Mouse (Mus musculus): Measurements from ENCODE around the gene Rln3. TPM values are rescaled to one million over a fixed set of nuclear protein-coding genes. Genes with fewer than 3 reads are reported as not detected.
"Not testable (repeated sequence)": the region's sequence is repeated elsewhere in the genome, so short reads cannot be mapped to it uniquely, and the experiment has no call there.

Gene Rln3
- total RNA-seq, 2 experiments from 2014 or later: not detected

DNA sequence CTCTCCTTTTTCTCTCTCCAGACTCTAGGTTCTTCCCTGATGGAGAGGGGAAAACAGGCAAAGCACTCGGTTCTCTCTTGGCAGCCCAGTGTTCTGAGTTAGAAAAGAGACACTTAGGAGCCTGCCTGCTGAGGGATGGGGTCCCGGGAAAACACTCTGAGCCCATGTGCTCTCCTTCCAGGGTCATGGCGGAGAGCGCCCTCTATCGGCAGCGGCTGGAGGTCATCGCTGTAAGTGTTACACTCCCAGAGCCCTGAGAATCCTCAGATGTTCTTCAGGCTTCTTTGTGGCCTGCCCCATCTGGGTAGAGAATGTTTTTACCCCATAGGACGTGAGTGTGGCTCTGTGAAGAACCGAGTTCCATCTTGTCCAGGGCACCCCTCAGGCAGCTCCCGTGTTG is 20.6 kb downstream of the Rln3 start:
- ATAC-seq (replicated peaks; ENCODE audit: poor library complexity, severe bottlenecking): 0 out of 2 replicates have a peak, but pooled peaks have one; percentile 32

DNA sequence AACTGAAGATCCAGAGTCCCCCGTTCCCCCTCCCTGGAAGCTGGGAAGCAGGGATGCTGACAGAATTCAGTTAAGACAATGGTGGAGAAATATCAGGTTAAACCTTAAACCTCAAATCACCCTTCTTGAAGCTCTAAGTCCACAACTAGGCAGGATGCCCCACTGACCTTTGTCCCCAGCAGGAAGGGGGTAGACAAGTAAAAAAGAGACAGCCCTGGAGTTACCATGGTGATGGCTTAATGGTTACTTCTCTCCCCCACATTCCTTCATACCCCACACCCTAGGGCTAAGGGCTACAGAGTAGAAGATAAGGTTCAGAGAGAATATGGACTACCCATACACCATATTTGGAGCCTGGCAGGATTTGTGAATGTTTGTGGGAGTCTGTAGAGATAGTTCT is 21.2 kb downstream of the Rln3 start:
- no peak for ATAC-seq (replicated peaks; ENCODE audit: poor library complexity, severe bottlenecking)

DNA sequence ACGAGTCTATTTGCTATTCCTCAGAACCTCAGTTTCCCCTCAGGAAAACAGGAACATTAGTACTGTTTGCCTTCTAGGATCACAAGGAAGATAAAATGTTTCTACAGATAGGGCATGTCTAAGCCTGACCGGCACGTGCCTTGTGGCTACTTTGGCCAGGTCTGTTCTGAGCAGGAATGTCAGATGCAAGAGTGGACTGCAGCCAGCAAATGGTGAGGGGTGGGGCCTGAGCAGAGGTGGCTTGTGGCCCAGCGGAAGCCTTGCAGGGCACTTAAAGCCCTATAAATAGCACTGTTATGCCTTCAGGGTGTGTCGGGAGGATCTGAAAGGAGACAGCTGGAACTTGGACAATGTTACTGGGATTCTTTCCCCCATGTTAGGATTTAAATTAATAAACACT is 21.7 kb downstream of the Rln3 start:
- ATAC-seq (replicated peaks; ENCODE audit: poor library complexity, severe bottlenecking): no peak

DNA sequence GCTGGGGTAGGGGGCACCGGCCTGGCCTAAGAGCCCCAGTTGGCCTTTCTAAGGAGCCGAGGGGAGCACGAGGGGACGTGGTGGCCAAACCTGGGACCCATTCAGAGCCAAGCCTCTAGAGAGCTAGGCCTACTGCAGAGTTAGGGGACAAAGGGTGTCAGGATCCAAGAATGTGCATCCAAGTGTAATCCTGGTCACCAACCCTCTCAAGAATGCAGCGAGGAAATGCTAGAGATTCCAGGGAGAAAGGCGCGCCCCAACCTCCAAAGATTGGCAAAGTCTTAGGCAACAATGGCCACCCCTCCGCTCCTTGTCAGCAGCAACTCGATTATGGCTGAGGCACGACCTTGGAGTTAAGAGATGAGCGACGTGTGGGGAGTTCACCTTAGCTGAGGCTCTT is 23.2 kb downstream of the Rln3 start:
- ATAC-seq (replicated peaks; ENCODE audit: poor library complexity, severe bottlenecking): no peak

DNA sequence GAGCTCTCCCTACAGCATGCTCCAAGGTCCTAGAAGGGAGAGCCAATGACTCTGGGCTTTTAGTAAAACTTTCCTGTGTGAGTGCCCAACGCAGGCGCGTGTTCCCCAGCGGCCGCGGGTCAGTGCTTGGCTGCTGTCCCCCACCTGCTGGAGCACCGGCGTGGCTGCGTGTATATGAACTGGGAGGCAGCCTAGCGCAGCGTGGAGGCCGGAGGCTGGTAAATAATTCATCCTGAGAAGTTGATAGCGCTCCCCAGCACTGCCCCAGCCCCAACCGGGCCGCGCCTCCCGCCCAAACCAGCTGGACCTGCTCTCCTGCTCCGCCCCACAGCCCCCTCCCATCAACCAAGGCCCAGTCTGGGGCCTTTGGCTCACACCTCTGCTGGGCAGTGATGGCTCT is 23.7 kb downstream of the Rln3 start, which contains the start of gene Palm3:
Gene Palm3 (plus strand): TSS at position 376 of the 400 bp plus-strand sequence.
- no peak for ATAC-seq (replicated peaks; ENCODE audit: poor library complexity, severe bottlenecking)

DNA sequence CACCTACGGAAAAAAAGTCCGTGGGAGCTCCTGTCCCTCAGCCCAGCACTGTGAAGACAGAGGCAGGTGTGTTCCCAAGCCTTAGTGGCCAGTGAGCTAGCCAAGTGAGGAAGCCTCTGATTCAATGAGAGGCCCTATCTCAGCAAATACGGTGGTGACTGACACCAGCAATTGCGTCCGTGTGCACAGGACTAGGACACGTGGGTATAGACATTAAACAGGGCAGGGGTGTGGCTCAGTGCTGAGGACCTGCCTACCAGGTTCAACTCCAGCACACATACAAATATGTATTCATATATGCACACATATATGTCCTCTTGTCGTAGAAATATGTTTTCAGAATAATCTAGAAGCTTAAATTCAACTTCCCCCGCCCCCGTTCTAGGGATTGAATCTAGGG is 25.1 kb downstream of the Rln3 start:
- ATAC-seq (replicated peaks; ENCODE audit: poor library complexity, severe bottlenecking): no peak

DNA sequence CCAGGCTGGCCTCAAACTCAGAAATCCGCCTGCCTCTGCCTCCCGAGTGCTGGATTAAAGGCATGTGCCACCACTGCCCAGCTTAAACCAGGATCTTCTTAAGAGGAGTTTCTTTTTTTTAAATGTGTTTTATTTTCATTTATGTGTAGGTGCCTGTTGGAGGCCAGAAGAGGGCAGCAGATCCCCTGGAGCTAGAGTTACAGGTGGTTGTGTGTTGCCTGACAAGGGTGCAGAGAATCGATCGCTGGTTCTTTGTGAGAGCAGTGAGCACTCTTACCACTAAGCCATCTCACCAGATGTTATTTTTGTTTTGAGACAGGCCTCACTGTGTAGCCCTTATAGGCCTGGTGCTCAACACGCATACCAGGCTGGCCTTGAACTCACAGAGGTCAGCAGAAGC is 29.0 kb downstream of the Rln3 start:
- ATAC-seq (replicated peaks; ENCODE audit: poor library complexity, severe bottlenecking): no peak

DNA sequence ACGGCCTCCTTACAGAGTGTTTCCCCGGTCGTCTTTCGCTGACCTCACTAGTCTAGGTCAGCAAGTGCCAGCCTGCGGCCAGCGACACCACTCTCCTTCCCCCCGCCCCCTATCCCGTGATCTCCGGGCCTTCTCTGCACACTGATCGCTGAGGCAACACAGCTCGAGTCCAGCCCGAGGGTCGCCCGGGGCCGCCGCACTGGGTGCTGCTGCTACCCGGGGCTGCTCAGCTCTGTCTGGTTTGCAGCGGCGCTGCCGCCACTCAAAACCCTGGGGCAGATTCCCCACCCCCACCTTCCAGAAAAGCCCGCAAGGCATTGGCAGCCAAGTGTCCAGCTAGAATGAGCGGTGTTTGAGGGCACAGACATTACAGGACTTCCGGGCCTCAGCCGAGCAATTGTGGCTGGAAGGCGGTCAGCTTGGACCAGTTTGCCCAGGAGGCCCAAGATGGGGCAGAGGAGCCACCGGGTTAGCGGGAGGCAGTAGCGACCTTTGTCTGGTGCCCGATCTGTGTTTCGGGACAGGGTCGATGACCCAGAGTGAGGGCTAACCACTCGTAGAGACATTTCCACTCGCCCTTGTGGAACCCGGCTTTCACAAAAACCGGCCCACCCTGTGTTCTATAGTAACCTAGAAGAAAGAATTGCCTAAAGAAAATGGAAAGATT is 32.2 kb downstream of the Rln3 start:
- ATAC-seq (replicated peaks; ENCODE audit: poor library complexity, severe bottlenecking): peak; percentile 34

DNA sequence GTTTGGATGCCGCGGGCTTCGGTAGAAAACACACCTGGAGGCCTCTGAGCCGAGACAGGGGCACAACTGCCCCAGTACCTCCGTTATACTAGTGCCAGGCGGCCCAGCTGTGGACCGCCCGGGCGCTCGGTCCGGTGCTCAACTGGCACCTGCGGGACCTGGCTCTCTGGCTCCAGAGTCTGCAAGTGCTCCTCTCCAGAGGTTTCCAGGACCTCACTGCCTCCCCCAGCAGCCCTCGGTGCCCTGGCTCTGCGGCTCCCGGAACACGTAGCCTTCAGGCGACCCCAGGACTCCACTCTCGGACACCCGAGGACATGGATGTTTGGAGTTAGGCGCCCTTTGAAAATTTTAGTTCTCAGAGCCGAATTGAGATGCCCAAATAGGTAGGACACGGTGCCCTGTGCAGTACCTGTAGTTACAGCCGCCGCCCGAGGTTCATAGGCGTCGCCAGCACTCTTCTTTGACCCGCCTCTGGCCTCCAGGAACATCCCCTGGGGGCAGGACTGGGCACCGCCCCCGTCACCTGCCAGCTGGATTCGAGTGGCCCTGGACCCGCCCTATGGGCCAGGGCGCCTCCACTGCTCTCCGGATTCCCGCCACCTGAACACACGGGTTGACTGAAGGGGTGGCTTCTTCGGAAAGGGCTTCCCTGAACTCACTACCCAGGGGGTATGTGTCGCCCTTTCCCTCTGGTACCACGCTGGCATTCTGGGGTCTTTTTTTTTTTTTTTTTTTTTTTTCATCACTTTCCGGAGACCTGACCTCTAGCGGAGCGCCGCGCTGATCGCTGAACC is 32.9 kb downstream of the Rln3 start, which contains the start of gene 2210011C24Rik:
Gene 2210011C24Rik (minus strand): TSS at position 467 of the 794 bp plus-strand sequence.
- ATAC-seq (replicated peaks; ENCODE audit: poor library complexity, severe bottlenecking): peak; percentile 31

DNA sequence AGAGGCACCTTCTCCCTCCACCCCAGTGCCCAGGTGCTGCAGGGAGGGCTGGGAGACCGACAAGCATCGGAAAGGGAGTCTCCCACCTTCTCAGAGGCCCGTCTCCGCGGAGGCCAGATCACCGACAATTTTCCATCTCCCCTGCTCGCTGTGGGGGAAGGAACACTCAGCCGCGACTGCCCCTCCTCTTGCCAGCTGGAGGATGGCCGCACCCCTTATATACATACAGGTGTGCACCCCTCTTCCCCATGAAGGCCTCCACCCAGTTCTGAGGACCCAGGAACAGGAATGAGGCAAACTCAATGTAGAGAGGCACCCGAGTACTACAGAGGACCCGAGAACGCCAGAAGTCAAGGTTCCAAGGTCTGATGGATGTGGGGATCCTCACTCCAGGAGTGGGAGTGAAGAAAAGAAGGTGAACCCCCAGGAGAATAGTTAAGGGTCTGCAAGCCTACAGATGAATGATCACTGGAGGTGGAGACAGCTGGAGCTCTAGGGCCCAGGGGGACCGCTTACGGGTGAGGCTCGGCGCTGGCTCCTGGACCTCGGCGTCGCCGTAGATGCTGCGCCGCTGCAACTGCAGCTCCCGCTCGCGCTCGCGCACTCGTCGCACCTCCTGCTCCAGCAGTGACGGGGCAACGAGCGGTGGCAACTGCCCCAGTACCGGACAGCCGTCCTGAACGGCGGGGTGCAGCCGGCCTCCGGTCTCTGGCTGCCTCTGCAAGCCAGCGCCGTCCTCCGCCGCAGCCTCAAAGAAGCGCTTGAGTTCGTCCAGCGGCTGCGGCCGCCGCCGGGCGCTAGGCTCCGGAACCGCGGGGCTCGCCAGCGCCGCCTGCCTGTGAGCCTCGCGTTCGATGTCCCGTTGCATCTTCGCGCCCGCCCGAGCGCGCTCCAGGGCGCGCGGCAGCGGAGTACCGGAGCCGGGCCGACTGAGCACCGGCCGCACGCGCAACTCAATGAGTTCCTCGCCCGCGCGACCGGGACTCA is 33.9 kb downstream of the Rln3 start:
- ATAC-seq (replicated peaks; ENCODE audit: poor library complexity, severe bottlenecking): peak; percentile 57

DNA sequence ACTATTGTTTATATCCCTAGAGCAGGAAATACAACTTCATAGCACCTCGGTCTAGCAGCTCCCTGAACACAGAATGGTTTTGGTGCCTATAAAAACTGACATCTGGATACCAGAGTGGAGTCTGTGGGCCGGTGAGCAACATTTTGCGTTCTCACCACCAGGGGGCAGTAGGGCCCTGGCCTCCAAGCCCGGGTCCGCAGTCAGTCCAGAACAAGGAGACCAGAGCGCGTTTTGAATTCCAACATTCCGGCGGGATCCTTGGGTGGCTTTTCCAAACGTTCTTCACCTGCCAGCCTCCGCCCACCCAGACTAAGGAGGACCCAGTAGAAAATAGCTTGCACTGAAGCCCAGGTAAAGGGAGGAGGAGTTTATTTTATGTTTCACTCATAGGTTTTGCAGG is 34.9 kb downstream of the Rln3 start:
- peak; percentile 61 for ATAC-seq (replicated peaks; ENCODE audit: poor library complexity, severe bottlenecking)

DNA sequence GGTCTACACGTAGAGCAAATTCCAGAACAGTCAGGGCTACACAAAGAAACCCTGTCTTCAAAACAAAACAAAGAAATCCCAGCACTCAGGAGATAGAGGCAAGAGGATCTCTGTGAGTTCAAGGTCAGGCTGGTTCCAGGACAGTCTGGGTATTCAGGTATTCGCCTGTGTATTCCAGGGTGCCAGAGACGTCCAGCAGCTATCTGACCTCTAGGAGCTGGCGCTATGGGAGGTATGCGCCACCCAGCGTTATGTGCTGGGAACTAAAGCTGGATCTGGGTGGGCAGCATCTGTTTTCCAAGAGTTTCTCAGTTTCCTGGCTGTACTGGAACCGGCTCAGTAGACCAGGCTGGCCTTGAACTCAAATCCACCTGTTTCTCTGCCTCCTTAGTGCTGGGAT is 36.4 kb downstream of the Rln3 start:
- no peak for ATAC-seq (replicated peaks; ENCODE audit: poor library complexity, severe bottlenecking)

DNA sequence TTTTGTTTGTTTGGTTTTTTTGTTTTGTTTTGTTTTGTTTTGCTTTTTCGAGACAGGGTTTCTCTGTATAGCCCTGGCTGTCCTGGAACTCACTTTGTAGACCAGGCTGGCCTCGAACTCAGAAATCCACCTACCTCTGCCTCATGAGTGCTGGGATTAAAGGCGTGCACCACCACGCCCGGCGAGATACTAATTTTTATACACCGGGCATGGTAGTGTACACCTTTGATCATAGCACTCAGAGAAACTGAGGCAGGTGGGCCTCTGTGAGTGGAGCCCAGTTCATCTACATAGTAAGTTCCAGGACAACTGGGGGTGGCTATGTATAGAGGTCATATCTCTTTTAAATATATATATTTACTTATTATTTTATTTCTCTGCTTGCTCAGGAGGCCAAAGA is 39.3 kb downstream of the Rln3 start:
- ATAC-seq (replicated peaks; ENCODE audit: poor library complexity, severe bottlenecking): not testable (repeated sequence)

DNA sequence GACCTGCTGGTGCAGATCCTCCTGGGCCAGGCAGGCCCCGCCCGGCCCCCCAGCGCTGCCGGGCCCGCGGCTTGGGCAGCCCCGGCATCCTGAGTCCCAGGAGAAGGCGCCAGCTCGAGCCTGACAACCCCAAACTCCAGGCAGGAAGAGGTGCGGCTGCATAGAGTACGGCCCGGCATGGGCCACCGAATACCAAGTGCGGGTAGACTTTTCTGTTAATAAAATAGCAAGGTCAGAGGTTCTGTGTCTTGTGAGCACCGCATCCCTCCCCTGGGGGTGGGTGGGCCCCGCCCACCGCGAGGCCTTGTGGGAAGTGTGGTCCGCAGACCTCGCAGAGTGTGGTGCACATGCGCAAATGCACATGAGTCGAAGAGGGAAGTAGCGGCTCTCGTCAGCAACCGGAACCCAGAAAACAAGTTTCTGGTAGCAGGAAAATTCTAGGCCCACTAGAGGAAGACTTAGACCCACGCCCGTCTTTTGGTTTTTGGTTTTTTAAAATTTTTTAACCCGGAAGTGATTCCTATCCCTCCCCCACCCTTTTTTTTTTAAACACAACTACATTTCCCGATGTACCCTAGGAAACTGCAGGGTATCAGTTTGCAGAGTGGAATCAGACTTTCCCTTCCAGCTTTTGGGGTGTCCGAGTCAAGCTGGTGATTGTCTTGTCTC is 40.1 kb downstream of the Rln3 start:
- ATAC-seq (replicated peaks; ENCODE audit: poor library complexity, severe bottlenecking): peak; percentile 99

DNA sequence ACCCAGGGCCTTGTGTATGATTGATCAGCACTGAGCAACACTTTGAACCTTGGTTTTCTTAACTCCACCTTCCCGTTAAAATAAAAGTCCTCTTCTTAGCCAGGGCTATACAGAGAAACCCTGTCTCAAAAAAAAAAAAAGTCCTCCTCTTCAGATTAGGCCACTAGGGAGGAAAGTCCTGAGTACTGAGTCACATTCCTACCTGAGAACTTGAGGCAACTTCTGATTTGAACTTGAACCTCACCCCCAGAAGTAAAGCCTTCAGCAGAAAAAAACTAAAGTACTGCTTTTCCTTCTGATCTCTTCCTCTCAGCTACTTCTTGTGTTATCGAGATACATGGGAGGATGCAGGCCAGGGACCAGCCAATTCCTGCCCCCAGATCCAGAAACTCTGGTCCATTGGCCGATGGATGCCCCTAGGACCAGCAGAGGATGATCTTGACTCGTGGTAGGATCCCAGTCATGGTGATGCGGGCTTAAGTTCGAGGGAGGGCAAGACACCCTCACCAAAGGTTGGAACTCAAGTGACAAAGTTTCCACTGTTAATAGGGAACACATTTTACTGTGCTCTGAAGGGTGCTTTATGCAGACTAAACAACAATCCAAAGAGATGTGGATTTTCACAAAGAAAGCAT is 41.1 kb downstream of the Rln3 start:
- ATAC-seq (replicated peaks; ENCODE audit: poor library complexity, severe bottlenecking): no peak

DNA sequence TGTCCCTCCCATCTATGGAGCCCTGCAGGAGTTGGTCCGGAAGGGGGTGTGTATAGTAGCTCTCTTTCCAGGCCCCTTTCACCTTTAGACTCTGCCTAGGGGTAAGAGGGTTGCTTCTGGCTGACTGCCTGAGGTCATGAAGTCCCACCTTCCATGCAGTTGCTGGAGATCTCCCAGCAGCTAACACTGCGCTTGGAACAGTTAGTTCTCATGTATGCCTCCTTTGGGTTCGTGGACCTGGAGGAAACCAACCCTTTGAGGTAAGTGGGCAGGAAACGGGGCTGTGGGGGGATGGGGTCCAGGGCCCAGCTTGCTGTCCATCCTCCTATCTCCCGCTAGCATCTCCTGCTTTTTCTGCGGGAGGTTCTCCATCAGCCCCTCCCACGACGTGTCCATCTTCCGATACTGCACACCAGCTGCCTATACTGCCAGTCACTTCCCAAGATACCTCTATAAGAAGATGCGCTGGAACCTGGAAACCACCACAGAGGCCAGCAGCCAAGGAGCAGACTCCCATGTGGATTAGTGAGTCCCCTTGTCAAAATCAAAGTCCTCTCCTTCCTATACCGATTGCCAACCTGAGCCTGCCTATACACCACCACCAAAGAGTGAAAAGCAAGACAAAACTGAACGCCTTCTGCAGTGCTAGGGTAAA is 41.7 kb downstream of the Rln3 start:
- ATAC-seq (replicated peaks; ENCODE audit: poor library complexity, severe bottlenecking): no peak

DNA sequence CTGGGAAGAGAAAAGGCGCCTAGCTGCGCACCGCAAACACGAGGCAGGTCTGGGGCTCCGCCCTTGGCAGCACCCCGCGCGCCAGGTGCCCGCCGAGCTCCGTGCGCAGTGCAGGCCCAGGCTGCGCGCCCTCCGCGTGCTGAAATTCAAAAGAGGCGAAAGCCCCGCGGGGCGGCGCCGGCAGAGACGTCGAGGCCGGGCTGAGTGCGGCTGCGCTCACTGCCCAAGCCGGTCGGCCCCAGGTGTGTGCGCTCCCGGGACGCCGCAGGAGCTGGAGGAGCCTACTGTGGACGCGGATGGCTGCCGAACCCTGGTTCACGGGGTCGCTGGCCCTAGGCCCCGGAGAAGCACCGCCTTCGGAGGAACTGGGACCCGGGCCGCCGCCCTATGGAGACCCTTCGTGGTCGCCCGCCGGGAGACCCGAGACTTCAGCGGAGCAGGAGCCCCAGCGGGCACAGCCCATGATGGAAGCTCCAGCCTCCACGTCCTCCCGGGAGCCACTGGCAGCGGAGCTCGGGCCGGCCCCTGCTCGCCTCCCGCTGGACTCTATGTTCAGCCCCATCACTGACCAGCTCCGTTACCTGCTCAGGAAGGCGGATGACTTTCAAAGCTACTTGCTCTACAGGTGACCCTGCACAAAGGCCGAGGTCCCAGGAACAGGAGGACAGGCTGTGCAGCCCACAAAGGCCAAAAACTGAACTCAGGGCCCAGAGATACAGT is 43.4 kb downstream of the Rln3 start, which contains the start of gene 1700067K01Rik:
Gene 1700067K01Rik (plus strand): TSS at position 222 of the 720 bp plus-strand sequence.
- no peak for ATAC-seq (replicated peaks; ENCODE audit: poor library complexity, severe bottlenecking)

DNA sequence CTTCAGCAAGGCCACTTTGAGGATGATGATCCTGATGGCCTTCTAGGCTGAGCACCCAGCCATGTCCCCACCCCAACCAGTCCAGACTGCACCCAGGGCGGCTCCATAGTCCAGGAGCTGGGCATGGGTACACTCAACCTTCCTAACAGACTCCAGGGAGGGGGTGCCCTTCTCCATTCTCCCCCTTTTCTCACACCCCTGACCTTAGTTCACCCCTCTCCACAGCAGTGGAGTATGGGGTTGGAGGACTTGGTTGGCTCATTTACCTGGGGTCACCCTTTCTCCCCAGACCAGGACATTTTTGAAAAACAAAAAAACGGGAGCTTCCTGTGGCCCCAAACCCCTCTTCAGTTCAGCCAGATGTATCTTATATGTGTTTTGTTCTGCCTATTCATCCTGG is 45.0 kb downstream of the Rln3 start:
- no peak for ATAC-seq (replicated peaks; ENCODE audit: poor library complexity, severe bottlenecking)

Data from granulocyte monocyte progenitor cell, adult 5-6 weeks (primary cell).